Mouse (Mus musculus): ENCODE measurements around the gene Igsf3.

Igsf3 gene

DNA sequence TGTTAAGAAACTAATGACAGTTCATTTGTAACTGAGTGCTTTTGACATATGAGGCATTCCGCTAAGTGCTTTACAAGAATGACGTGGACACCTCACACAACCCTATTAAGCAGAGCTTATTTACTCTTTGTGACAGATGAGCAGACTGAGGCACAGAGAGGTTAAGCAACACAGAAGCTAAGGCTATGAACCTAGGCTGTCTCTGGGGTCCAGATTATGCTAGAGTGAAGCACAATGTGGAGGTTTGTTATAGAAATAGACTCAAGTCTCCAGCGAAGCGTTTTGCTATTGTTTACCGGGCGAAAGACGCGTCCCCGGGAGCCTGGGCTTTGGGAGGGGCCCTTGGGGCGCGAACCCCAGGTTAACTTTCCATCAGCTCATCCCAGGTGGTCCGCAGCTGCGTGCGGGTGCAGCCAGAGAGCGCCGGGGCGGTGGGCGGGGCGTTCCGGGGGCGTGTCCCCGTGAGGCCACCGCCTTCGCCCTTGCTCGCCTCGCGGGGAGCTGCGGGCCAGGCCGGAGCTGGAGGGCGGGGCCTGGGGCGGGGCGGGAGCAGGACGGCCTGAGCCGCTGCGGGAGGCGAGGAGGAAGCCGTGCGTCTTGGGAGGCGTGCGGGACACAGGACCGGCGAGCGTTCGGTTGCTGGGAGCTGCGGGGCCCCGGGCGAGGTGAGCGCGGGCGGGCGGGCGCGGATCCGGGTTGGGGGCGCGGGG lies at the start of gene Igsf3:
Gene Igsf3 (plus strand): TSS at position 546 of the 710 bp plus-strand sequence.
- DNase-seq (ENCODE audit: low spot score in 2 of 2): peak; percentile 51 to 70

DNA sequence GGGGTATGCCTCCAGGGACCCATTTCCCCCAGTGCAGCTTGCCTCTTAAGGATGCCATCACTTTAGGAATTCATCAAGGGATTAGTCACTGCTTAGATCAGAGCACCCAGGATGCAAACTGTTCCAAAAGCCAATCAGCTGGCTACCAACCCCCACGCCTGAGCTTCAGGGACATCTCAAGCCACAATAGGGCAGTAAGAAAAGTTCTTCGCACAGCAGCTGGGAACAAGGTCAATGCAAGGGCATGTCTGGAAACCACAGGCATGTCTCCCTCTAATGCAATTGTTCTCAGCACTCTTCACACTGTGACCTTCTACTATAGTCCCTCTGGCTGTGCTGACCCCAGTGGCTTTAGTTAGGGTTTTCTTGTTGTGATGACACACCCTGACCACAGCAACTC lies 49.6 kb upstream of the Igsf3 start:
- DNase-seq (ENCODE audit: low spot score in 2 of 2): no peak

DNA sequence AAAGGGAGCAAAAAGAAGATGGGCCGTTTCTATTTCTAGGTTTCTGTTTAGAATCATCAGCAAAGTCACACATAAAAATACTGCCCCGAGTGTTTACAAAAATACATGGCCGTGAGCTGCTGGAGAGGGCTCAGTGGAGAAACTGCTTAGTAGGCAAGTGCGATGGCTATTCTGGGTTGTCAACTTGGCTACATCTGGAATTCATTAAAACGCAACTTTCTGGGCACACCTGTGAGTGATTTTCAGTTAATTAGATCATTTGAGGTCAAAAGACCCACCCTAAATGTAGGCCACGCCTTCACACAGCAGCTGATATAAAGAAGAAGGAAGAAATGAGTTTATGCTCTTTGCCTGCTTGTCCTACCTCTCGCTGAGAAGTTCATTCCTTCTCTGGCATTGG lies 48.3 kb upstream of the Igsf3 start:
- no peak for DNase-seq (ENCODE audit: low spot score in 2 of 2)

DNA sequence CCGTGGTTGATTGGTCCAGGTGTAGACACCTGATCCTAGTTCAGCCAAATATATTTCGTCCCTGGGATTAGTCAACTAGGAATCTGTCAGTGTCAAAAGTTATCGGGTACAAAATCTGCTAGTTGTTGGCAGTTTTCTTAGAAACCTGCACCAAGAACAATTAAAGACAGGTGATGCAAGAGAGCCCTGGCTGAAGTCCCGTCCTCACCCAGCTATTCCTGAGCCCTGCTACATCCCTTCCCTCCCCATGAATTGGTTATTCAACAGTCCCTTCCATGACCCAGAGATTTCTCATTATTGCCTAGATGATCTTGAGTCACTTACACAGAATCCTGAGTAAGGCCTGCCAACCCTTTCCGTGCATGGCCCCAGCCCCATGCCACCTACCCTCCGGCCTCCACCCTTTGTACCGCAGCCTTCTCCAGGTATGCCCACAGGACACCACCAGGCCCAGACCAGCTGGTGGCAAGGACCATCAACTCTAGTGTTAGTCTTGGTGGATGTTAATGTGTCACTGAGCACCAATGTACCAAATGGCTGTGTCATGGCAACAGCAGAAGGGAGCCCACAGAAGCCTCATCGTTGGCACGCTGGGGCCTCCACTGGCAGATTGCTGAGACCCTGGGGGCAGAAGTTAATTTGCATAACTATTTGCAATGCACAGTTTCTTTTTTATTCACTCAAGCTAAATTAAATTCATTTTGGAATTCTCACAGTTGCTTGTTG lies 33.5 kb upstream of the Igsf3 start:
- peak in 1 of 2 experiments; percentile 69 for DNase-seq (ENCODE audit: low spot score in 2 of 2)

DNA sequence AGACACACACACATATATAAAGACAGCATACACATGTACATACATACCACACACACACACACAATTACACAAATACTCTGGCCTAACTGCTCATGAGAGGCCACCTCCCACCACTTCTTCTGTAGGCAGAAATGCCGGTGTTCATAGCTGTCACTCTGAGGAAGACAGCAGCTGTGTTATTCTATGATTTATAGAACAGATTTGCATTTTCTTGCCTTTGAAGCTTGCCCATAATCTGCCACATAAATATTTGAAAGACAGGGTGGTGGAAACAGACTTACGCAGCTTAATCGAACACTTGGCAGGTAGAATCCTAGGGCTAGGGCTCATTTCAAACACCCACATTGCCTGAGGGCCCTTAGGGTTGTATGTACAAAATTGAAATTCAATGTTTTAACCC lies 32.6 kb upstream of the Igsf3 start:
- no peak for DNase-seq (ENCODE audit: low spot score in 2 of 2)

DNA sequence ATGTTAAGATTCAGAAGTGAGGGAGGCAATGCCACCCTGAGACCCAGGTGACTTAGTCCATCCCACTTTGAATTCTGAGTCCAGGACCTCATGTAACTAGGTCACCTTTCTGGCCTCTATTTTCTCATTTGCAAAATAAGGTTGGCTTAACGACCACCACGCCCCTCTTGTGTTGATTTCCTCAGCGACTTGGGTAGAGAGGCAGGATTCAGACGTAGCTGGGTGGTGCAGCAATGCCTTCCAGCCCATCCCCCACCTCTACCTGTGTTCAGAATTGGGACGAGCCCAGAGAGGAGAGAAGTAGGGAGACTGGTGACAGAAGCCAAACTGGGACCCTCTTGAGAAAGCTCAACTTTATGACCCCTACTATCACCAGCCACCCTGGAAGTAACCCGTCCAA lies 31.6 kb upstream of the Igsf3 start:
- DNase-seq (ENCODE audit: low spot score in 2 of 2): no peak

DNA sequence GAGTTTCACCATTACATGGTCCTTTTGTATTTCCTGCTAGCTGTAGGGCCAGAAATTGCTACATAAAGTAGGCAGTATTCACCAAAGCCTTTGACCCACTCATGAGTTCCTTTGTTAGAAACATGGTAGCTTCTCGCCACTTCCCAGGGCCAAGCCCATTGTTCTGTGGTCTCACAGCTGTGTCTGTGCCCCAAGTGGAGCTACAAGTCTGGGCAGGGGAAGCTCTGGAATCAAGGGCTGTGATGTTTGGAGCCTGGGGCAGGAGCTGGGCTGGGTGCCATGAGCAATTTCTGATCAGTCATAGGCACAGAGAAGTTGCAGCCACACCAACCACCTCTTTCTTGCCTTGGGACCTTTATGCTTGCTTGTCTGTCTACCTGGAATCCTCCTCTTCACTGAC lies 30.1 kb upstream of the Igsf3 start:
- DNase-seq (ENCODE audit: low spot score in 2 of 2): no peak

DNA sequence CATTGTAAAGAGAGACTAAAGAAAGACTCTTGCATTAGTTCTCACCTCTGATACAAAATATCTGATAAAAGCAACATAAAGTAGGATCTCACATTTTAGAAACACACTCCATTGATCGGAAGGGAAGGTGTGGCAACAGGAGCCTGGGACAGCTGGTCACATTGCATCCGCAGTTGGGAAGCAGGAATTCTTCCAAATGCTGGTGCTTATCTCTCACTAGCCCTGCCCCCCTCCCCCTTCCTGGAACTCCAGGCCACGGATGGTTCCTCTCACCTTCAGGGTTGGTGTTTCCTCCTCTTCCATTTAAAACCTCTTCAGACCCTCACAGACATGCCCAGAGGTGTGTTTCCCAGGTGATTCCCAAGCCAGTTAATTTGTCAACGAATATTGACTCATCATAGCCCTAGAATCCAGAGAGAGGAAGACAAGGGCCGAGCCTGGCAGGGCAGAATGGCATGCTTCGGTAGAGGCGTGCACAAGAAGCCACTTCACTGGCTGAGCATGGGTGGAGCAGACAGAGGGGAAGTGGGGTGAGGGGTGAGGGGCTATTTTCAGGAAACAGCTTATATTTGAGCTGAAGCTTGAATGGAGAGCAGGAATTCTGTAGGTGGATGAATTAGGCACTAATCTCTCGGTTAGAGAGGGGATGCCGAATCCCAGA lies 28.3 kb upstream of the Igsf3 start:
- DNase-seq (ENCODE audit: low spot score in 2 of 2): no peak

DNA sequence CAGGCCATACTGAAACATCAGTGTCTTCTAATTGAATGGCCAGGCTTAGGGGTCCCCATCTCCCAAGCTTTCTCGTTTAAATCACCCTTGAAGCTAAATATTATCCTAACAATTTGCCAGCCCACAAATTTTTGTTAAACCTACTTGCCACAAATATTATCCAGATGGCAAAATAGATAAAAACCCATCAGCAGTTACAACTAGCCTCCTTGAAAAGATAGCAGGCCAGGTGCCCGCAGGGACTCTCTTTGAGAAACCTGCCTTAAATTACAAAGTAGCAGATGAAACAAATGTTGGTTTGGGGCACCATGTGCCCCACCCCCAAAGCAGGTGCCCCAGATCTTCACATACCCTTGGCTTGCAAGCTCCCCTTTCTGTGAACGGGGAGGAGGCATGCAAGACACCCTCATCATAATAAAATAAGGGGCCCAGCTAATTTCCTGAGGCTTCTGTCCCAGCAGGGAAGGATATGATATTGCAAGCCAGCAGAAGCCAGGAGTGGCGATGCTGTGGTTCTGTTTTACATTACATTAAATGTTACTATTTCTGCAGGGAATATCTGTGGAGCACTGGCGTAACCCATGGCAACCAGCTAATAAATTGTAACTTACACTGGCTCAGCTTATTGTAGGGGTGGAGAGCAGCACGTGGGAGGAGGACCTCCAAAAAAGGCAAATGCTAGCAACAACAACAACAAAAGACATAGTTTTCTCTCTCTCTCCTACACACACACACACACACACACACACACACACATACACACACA lies 27.2 kb upstream of the Igsf3 start:
- no peak for DNase-seq (ENCODE audit: low spot score in 2 of 2)

DNA sequence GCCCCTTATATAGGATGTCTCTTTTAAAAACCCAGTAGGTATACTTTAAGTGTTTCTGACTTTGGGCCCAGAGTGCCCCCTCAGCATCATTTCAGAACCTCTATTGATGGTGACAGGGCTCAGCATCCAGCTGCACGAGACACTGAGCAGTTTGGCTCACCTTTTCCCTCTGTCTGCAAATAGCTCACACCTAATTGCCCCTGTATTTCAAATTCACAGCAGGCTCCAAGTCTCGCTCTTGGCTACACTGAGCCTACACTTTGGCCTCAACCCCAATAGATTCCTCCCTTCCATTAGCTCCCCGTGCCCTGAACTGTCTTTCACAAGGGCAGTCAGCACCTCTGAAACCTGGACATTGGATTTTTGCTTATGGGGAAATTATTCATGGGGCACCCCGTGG lies 26.5 kb upstream of the Igsf3 start:
- no peak for DNase-seq (ENCODE audit: low spot score in 2 of 2)

DNA sequence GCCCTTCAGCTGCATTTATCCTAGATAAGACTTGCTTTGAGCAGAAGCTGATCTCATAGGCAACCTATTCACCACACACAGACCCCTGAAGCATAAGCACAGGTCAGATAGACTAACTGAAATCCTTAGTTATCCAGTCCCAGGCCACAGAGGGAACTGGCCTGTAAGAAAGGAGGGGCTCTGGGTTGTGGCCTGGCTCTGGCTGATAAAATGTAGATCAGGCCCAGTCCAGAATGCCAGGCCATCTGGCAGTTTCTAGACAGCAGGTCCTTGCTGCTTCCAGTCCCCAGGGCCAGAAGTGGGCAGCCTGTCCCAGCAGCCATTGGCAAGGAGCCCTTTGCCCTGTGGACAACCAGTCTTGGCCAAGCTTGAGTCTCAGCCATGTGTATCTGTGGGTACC lies 22.4 kb upstream of the Igsf3 start:
- DNase-seq (ENCODE audit: low spot score in 2 of 2): peak; percentile 43 to 91

DNA sequence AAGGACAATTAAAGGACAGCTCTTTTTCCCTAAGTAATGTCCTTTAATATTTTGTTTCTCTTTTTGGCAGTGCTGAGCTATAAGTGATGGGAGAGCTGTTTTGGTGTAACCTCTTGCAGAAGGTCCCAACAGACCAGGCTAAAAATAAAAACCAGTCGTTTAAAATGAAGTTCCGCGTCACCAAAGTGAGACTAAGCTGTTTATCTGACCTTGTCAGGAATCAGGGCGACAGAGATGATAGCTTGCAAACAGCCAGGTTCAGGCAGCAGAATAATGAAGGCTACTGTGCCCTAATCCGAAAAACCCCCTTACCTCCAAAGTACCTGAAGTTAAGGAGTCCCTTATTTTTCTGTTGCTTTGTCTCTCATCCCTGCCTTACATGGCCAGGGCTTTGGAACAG lies 21.2 kb upstream of the Igsf3 start:
- DNase-seq (ENCODE audit: low spot score in 2 of 2): no peak

DNA sequence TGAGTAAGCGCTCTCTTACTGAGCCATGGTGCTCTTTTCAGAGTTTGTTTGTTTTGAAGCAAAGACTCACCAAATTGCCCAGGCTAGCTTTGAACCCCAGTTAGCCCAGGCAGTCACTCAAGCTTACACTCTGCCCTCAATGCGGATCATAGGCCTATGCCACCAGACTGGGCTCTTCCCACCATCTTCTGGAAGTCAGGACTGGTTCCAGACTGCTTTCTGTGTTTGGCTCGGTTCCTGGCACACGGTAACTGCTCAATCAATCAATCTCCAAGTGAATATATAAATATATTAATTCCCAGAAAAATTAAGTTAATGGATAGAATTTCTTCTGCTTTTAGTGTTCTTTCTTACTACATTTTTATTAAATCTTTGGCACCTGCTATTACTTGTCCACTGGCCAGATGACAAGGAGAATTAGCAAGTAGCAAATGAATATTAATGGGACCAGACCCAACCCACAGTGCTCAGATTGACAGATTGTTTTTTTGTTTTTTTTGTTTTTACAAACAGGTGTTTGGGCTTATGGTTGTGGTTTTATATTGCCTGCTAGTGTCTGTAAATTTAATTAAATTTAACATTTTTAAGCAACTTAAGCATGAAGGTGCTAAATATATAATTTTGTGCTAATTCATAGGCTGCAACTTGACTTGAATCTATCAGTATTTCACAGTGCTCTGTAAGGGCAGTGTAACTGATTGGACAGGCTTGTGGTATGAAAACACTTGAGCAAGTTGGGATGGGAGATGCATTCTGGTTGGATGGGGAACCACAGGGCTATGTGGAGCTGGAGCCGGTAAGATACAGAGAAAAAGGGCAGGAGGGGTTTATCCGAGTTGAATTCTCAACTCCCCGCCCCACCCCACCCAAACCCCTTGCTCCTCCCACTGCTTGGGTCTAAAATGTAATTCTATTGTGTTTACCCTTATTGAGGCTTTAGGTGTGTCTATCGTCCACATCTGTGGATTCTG lies 20.0 kb upstream of the Igsf3 start:
- no peak for DNase-seq (ENCODE audit: low spot score in 2 of 2)

DNA sequence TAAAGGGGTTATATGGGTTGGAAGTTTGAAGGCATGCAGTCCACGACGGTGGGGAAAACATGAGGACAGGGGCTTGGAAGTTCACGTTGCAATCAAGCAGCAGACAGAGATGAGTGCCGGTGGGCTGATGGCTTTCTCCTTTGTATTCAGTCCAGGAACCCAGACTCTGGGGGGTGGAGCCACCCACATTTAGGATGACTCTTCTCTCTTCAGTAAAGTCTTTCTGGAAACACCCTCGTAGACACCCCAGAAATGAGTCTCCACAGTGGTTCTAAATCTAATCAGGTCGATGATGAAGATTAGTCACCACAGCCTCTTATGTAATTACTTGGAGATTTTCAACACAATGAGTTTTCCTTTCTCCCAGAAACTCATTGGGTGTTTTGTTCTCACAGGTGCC lies 16.1 kb upstream of the Igsf3 start:
- no peak for DNase-seq (ENCODE audit: low spot score in 2 of 2)

DNA sequence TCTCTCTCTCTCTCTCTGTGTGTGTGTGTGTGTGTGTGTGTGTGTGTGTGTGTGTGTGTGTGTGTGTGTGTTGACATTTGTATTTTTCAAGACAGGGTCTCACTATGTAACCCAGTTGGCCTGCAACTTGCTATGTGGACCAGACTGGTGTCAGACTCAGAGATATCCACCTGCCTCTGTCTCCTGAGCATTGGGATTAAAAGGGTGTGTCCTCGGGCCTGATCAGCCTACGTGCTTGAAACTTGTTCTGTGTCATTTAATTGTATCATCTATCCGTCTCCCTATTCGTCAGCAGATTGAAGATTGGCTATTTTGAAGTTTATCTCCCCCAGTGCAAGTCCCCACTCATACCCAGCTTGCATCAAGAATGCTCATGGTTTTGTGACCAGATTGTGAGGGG lies 14.5 kb upstream of the Igsf3 start:
- no peak for DNase-seq (ENCODE audit: low spot score in 2 of 2)

DNA sequence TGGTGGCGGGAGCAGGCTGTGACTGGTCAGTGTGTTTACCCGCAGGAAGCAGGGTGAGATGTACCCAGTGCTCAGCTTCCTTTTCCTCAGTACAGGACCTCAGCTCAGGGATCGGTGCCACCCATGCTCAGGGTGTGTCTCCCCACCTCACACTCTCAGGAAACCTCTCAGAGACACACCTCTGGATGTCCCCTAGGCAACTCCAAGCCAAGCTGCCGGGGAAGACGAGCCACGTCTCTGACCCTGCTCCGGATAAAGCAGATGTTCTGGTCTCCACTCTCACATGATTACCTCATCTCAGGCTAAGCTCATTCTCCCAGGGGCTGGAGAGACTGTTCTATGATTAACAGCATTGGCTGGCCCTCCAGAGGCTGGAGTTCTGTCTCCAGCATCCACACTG lies 13.3 kb upstream of the Igsf3 start:
- DNase-seq (ENCODE audit: low spot score in 2 of 2): no peak

DNA sequence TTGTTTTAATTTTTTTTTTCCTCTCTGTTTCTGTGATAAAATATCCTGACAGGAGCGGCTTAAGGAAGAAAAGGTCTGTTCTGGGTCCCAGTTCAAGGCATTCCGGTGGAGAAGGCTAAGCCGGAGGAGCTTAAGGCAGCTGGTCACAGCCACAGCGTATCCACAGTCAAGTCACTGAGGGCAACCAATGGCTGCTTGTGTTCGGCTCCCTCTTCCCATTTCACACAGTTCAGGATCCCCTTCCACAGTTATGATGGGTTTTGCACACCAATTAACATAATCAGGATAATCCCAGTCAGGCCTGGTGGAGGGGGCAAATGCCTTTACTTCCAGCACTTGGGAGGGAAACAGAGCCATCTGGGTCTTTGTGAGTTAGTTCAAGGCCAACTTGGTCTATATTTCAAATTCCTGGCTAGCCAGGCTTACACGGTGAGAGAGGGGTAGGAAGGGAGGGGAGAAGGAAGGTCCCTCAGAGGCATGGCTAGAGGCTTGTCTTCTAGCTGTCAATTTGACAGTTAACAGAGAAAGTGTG lies 11.7 kb upstream of the Igsf3 start:
- DNase-seq (ENCODE audit: low spot score in 2 of 2): no peak

DNA sequence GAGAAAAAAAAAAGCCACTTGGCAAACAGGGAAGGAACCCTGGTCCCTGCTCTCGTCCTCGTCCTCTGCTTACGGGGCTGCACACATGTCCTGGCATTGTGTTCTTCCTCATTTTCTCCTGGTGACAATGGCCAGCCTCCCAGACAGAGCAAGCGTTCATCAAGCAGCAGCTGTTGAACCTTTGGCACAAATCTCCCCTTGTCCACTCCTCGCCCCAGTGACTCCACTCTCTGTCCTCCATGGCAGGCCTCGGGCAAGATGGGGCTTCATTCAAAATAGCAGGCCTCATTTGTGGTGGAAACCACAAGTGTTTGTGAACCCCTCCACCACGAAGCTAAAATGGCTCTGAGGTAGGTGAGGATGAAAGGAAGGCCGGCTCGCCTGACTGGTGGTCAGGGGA lies 11.0 kb upstream of the Igsf3 start:
- peak in 1 of 2 experiments; percentile 36 for DNase-seq (ENCODE audit: low spot score in 2 of 2)

DNA sequence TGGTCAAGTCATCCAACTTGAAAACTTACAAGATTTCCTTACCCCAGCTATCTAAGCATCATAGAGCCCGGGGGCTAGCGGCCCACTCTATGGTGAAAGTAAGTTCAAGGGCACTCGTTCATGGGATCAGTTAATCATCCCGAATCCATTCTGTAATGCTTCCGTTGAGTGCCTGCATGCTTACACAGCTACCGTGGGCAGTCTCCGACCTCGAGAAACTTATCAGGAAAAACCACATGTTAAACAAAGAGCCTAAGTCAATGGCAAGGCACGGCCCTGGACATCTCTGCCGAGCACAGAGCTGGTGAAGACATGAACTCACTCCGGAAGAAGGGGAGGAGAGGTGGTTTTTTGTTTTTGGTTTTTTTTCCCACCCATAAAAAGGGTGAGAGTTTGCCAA lies 9.5 kb upstream of the Igsf3 start:
- DNase-seq (ENCODE audit: low spot score in 2 of 2): no peak

DNA sequence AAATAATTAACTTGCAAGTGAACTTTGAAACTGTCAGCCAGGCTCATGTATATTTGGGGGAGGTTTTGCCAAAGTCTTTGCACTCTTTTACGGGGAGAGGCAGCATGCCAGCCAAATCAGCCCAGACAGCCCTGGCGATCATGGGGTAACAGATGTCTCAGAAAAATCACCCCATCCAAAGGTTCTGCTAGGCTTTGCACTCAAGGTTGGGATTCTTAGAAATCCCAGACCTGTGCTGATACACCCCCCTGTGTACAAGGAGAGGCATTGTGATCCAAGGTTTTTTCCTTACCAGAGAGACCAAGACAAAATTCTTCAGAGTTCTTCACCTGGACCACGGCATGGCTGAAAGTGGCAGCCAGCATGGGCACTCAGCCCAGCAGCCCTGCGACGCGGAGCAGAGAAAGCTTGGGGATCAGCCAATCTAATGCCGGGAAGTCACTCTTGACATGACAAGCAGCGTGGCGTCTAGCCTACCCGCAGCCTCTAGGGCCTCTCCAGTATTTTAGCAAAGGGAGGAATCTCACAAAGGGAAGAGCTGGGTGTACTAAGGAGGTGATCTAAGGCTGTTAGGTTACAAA lies 7.5 kb upstream of the Igsf3 start:
- DNase-seq (ENCODE audit: low spot score in 2 of 2): peak in 1 of 2 experiments; percentile 56
